Mouse (Mus musculus): ENCODE results near the gene Arhgef10l.

Arhgef10l gene

GRCm38 (mm10) chr4:140467254-140467791 lies 198.5 kb downstream of the Arhgef10l start:
- no peak for DNase-seq (ENCODE audit: low spot score in 2 of 2)

Measured in urinary bladder, postnatal 36 days (tissue).